In genomic region chr10:80215048-80215772, GRCm38 (mm10) we compare ENCODE assay signal across 12 mouse cellular contexts. TPM values are rescaled to one million over a fixed set of nuclear protein-coding genes. Genes with fewer than 3 reads are reported as not detected.
DNase-seq lines count a peak whose midpoint lies in the region; ATAC-seq and TF ChIP-seq lines count a peak whose summit lies in the region.
"Had no signal": no experiment of that assay in that cellular context is flagged by ENCODE, and none has a peak within 500 bp of the region (broad histone marks: within the 10 kb centered on the region; RNA-seq: fewer than 3 reads in every experiment).

No protein-coding gene starts in this region.

- no peak for DNase-seq in heart, embryonic 10.5 days (ENCODE audit: low spot score)
- no peak for DNase-seq in heart, adult 9 months (ENCODE audit: low spot score in 2 of 2)
- DNase-seq in midbrain, embryonic 11.5 days (ENCODE audit: low spot score, missing footprints), result peak; percentile 87
- DNase-seq in left cerebral cortex, adult 11 months (ENCODE audit: low spot score), result no peak
- no peak for DNase-seq in urinary bladder, adult 2 months (ENCODE audit: low spot score)
- no peak for DNase-seq in cerebellum, adult 9-11 months
- DNase-seq: adrenal gland, postnatal 25 days; cerebellum, postnatal 25 days; liver, embryonic 13.5 days had no signal

- peaks cover 5% of the 10 kb centered on the region; the same call in 1 of the 2 replicates for H3K4me1 ChIP-seq in heart, embryonic 10.5 days
- peaks cover 2% of the 10 kb centered on the region; the same call in 1 of the 2 replicates for H3K4me1 ChIP-seq in bone marrow, adult 2 months (ENCODE audit: control insufficient read depth, insufficient read depth, low read length)
- H3K4me1 ChIP-seq in forebrain, embryonic 15.5 days, result peaks cover 10% of the 10 kb centered on the region
- peaks cover 15% of the 10 kb centered on the region for H3K4me1 ChIP-seq in midbrain, embryonic 11.5 days (ENCODE audit: control insufficient read depth, insufficient read depth, low read length)
- H3K4me1 ChIP-seq: intestine, embryonic 15.5 days; liver, embryonic 13.5 days had no signal

- H3K36me3 ChIP-seq in heart, embryonic 10.5 days, result no peaks in the 10 kb centered on the region
- no peaks in the 10 kb centered on the region for H3K36me3 ChIP-seq in forebrain, embryonic 15.5 days
- H3K36me3 ChIP-seq in midbrain, embryonic 11.5 days (ENCODE audit: control insufficient read depth, insufficient read depth, low read length), result no peaks in the 10 kb centered on the region
- H3K36me3 ChIP-seq: intestine, embryonic 15.5 days; liver, embryonic 13.5 days had no signal

- peak overlapping the region; percentile 9; the same call in 1 of the 2 replicates for H3K4me3 ChIP-seq in heart, embryonic 10.5 days
- H3K4me3 ChIP-seq in bone marrow, adult 2 months (replicated peaks; ENCODE audit: control insufficient read depth, low read depth, low read length), result no peak overlapping the region
- H3K4me3 ChIP-seq in forebrain, embryonic 15.5 days, result no peak overlapping the region
- H3K4me3 ChIP-seq in midbrain, embryonic 11.5 days (ENCODE audit: low read depth, low read length), result no peak overlapping the region
- H3K4me3 ChIP-seq: intestine, embryonic 15.5 days; liver, embryonic 13.5 days had no signal

- TF ChIP-seq CTCF in bone marrow, adult 2 months (IDR thresholded peaks at IDR 0.05; ENCODE audit: control insufficient read depth, insufficient read depth, low read length), result no peak

- 25% methylated on average over 16 of the region's 16 CpGs for WGBS in heart, embryonic 10.5 days
- WGBS in bone marrow, adult 2 months, result 45% methylated on average over 16 of the region's 16 CpGs
- WGBS in forebrain, embryonic 15.5 days, result 10% methylated on average over 16 of the region's 16 CpGs
- WGBS in midbrain, embryonic 11.5 days, result 9% methylated on average over 16 of the region's 16 CpGs

- H3K4me2 ChIP-seq in forebrain, embryonic 15.5 days (replicated peaks), result no peak overlapping the region
- H3K4me2 ChIP-seq in midbrain, embryonic 11.5 days, result no peak overlapping the region
- H3K4me2 ChIP-seq: intestine, embryonic 15.5 days; liver, embryonic 13.5 days had no signal

- H3K9me3 ChIP-seq in heart, embryonic 10.5 days, result no peaks in the 10 kb centered on the region
- H3K9me3 ChIP-seq in forebrain, embryonic 15.5 days, result no peaks in the 10 kb centered on the region
- no peaks in the 10 kb centered on the region for H3K9me3 ChIP-seq in midbrain, embryonic 11.5 days (ENCODE audit: control insufficient read depth, low read length)
- H3K9me3 ChIP-seq: intestine, embryonic 15.5 days; liver, embryonic 13.5 days had no signal

- H3K27me3 ChIP-seq in heart, embryonic 10.5 days (ENCODE audit: insufficient read depth, poor library complexity, severe bottlenecking), result peaks cover 9% of the 10 kb centered on the region; the same call in 1 of the 2 replicates
- H3K27me3 ChIP-seq in forebrain, embryonic 15.5 days, result no peaks in the 10 kb centered on the region
- H3K27me3 ChIP-seq in midbrain, embryonic 11.5 days (ENCODE audit: control insufficient read depth, insufficient read depth, low read length), result no peaks in the 10 kb centered on the region
- H3K27me3 ChIP-seq: intestine, embryonic 15.5 days had no signal

- H3K27ac ChIP-seq in heart, embryonic 10.5 days, result no peak overlapping the region
- H3K27ac ChIP-seq in bone marrow, adult 2 months (ENCODE audit: control insufficient read depth, insufficient read depth, low read depth, low read length, poor library complexity), result 0 out of 2 replicates have a peak overlapping the region, but pooled peaks have one; percentile 15
- 0 out of 2 replicates have a peak overlapping the region, but pooled peaks have one; percentile 60 for H3K27ac ChIP-seq in forebrain, embryonic 15.5 days (replicated peaks)
- H3K27ac ChIP-seq in midbrain, embryonic 11.5 days (ENCODE audit: low read depth, low read length), result peak overlapping the region; percentile 82
- H3K27ac ChIP-seq: intestine, embryonic 15.5 days; liver, embryonic 13.5 days had no signal

- ATAC-seq in forebrain, embryonic 15.5 days (replicated peaks), result no peak
- peak; percentile 68; the same call in 1 of the 2 replicates for ATAC-seq in midbrain, embryonic 11.5 days (ENCODE audit: low FRiP score)
- ATAC-seq: intestine, embryonic 15.5 days had no signal

- H3K9ac ChIP-seq in forebrain, embryonic 15.5 days (replicated peaks), result 0 out of 2 replicates have a peak overlapping the region, but pooled peaks have one; percentile 32
- H3K9ac ChIP-seq in midbrain, embryonic 11.5 days (ENCODE audit: low read length), result peak overlapping the region; percentile 52
- H3K9ac ChIP-seq: intestine, embryonic 15.5 days; liver, embryonic 13.5 days had no signal

- TF ChIP-seq POLR2A in bone marrow, adult 2 months (IDR thresholded peaks at IDR 0.05; ENCODE audit: borderline replicate concordance, control insufficient read depth, low read depth, low read length), result no peak

RNA-seq across cellular contexts. Expression of gene Mum1, which starts 11.0 kb away (rescaled TPM):
- 56.4 and 76.5 TPM in 2 replicates for polyA plus RNA-seq in heart, embryonic 10.5 days (2016; fragmentation: Nextera tagmentation; extraction: Ambion mirVana)
- polyA plus RNA-seq in bone marrow, adult 2 months (2011; ENCODE audit: insufficient read depth, insufficient read length, low replicate concordance, missing spikeins), result 64.4 and 77.5 TPM in 2 replicates
- 49.9 and 52.8 TPM in 2 replicates for polyA plus RNA-seq in forebrain, embryonic 15.5 days (2015; fragmentation: Nextera tagmentation; extraction: Ambion mirVana)
- polyA plus RNA-seq in midbrain, embryonic 11.5 days (2014; fragmentation: Nextera tagmentation; extraction: Ambion mirVana), result 134 and 142 TPM in 2 replicates
- polyA plus RNA-seq in urinary bladder, adult 2 months (2012; rRNA removed), result 36.1 and 37.8 TPM in 2 replicates

RNA-seq across cellular contexts. Expression of gene Ndufs7, which starts 33.7 kb away (rescaled TPM):
- polyA plus RNA-seq in heart, embryonic 10.5 days (2016; fragmentation: Nextera tagmentation; extraction: Ambion mirVana), result 432 and 538 TPM in 2 replicates
- 72.4 and 80.0 TPM in 2 replicates for polyA plus RNA-seq in bone marrow, adult 2 months (2011; ENCODE audit: insufficient read depth, insufficient read length, low replicate concordance, missing spikeins)
- polyA plus RNA-seq in forebrain, embryonic 15.5 days (2015; fragmentation: Nextera tagmentation; extraction: Ambion mirVana), result 248 and 260 TPM in 2 replicates
- polyA plus RNA-seq in midbrain, embryonic 11.5 days (2014; fragmentation: Nextera tagmentation; extraction: Ambion mirVana), result 209 and 229 TPM in 2 replicates
- polyA plus RNA-seq in urinary bladder, adult 2 months (2012; rRNA removed), result 294 and 337 TPM in 2 replicates

RNA-seq across cellular contexts. Expression of gene Efna2, which starts 35.9 kb away (rescaled TPM):
- polyA plus RNA-seq in heart, embryonic 10.5 days (2016; fragmentation: Nextera tagmentation; extraction: Ambion mirVana), result 14.9 and 20.6 TPM in 2 replicates
- 0.70 TPM in 1 of 2 replicates, not detected in the other for polyA plus RNA-seq in bone marrow, adult 2 months (2011; ENCODE audit: insufficient read depth, insufficient read length, low replicate concordance, missing spikeins)
- 35.8 and 36.5 TPM in 2 replicates for polyA plus RNA-seq in forebrain, embryonic 15.5 days (2015; fragmentation: Nextera tagmentation; extraction: Ambion mirVana)
- 78.1 and 91.7 TPM in 2 replicates for polyA plus RNA-seq in midbrain, embryonic 11.5 days (2014; fragmentation: Nextera tagmentation; extraction: Ambion mirVana)
- polyA plus RNA-seq in urinary bladder, adult 2 months (2012; rRNA removed), result 3.0 and 3.3 TPM in 2 replicates

RNA-seq across cellular contexts. Expression of gene 1600002K03Rik, which starts 42.5 kb away (rescaled TPM):
- 11.7 and 13.9 TPM in 2 replicates for polyA plus RNA-seq in heart, embryonic 10.5 days (2016; fragmentation: Nextera tagmentation; extraction: Ambion mirVana)
- polyA plus RNA-seq in bone marrow, adult 2 months (2011; ENCODE audit: insufficient read depth, insufficient read length, low replicate concordance, missing spikeins), result 8.8 and 23.7 TPM in 2 replicates
- polyA plus RNA-seq in forebrain, embryonic 15.5 days (2015; fragmentation: Nextera tagmentation; extraction: Ambion mirVana), result 9.7 and 12.7 TPM in 2 replicates
- 8.0 and 8.7 TPM in 2 replicates for polyA plus RNA-seq in midbrain, embryonic 11.5 days (2014; fragmentation: Nextera tagmentation; extraction: Ambion mirVana)
- 18.4 and 21.5 TPM in 2 replicates for polyA plus RNA-seq in urinary bladder, adult 2 months (2012; rRNA removed)

RNA-seq across cellular contexts. Expression of gene Gamt, which starts 45.6 kb away (rescaled TPM):
- polyA plus RNA-seq in heart, embryonic 10.5 days (2016; fragmentation: Nextera tagmentation; extraction: Ambion mirVana), result 61.2 and 72.0 TPM in 2 replicates
- 1.7 and 5.8 TPM in 2 replicates for polyA plus RNA-seq in bone marrow, adult 2 months (2011; ENCODE audit: insufficient read depth, insufficient read length, low replicate concordance, missing spikeins)
- polyA plus RNA-seq in forebrain, embryonic 15.5 days (2015; fragmentation: Nextera tagmentation; extraction: Ambion mirVana), result 21.3 and 24.0 TPM in 2 replicates
- polyA plus RNA-seq in midbrain, embryonic 11.5 days (2014; fragmentation: Nextera tagmentation; extraction: Ambion mirVana), result 24.6 and 28.9 TPM in 2 replicates
- 17.4 and 19.0 TPM in 2 replicates for polyA plus RNA-seq in urinary bladder, adult 2 months (2012; rRNA removed)
